Mouse (Mus musculus): ENCODE results near the gene Abcg1. TPM values are rescaled to one million over a fixed set of nuclear protein-coding genes. Genes with fewer than 3 reads are reported as not detected.

Abcg1 gene
- polyA plus RNA-seq, 1 experiment, result 0.86 TPM

- TF ChIP-seq POLR2A (IDR thresholded peaks at IDR 0.05; ENCODE audit: low read depth, low read length) (no peak), CTCF (IDR thresholded peaks at IDR 0.05; ENCODE audit: borderline replicate concordance, insufficient read depth, low read length) (no peak)
Measured at GRCm38 (mm10) chr17:31091023-31091735, 33.7 kb downstream of the Abcg1 start.

GRCm38 (mm10) chr17:31094781-31095180 lies 37.3 kb downstream of the Abcg1 start:
- Histone ChIP-seq H3K4me3 (ENCODE audit: insufficient read depth, low read length) (no peak overlapping the region), H3K4me1 (ENCODE audit: control insufficient read depth, insufficient read depth, low read length) (no peaks in the 10 kb centered on the region), H3K27ac (ENCODE audit: insufficient read depth, low read length) (no peak overlapping the region)
- TF ChIP-seq POLR2A (IDR thresholded peaks at IDR 0.05; ENCODE audit: low read depth, low read length) (no peak), CTCF (IDR thresholded peaks at IDR 0.05; ENCODE audit: borderline replicate concordance, insufficient read depth, low read length) (no peak)

More at GRCm38 (mm10) chr17:31091023-31091735, 33.7 kb downstream of the Abcg1 start:
- Histone ChIP-seq H3K27ac (ENCODE audit: insufficient read depth, low read length) (no peak overlapping the region), H3K4me3 (ENCODE audit: insufficient read depth, low read length) (no peak overlapping the region), H3K4me1 (ENCODE audit: control insufficient read depth, insufficient read depth, low read length) (no peaks in the 10 kb centered on the region)

GRCm38 (mm10) chr17:31095570-31095969 lies 38.1 kb downstream of the Abcg1 start:
- Histone ChIP-seq H3K4me3 (ENCODE audit: insufficient read depth, low read length) (no peak overlapping the region), H3K4me1 (ENCODE audit: control insufficient read depth, insufficient read depth, low read length) (no peaks in the 10 kb centered on the region), H3K27ac (ENCODE audit: insufficient read depth, low read length) (no peak overlapping the region)
- TF ChIP-seq CTCF (IDR thresholded peaks at IDR 0.05; ENCODE audit: borderline replicate concordance, insufficient read depth, low read length), result no peak
- TF ChIP-seq POLR2A (IDR thresholded peaks at IDR 0.05; ENCODE audit: low read depth, low read length), result no peak

GRCm38 (mm10) chr17:31096893-31097292 lies 39.4 kb downstream of the Abcg1 start:
- no peak for TF ChIP-seq CTCF (IDR thresholded peaks at IDR 0.05; ENCODE audit: borderline replicate concordance, insufficient read depth, low read length)

GRCm38 (mm10) chr17:31098788-31099187 lies 41.3 kb downstream of the Abcg1 start:
- Histone ChIP-seq H3K27ac (ENCODE audit: insufficient read depth, low read length) (no peak overlapping the region), H3K4me1 (ENCODE audit: control insufficient read depth, insufficient read depth, low read length) (no peaks in the 10 kb centered on the region), H3K4me3 (ENCODE audit: insufficient read depth, low read length) (no peak overlapping the region)
- no peak for TF ChIP-seq POLR2A (IDR thresholded peaks at IDR 0.05; ENCODE audit: low read depth, low read length)
- no peak for TF ChIP-seq CTCF (IDR thresholded peaks at IDR 0.05; ENCODE audit: borderline replicate concordance, insufficient read depth, low read length)

More at GRCm38 (mm10) chr17:31096893-31097292, 39.4 kb downstream of the Abcg1 start:
- no peak overlapping the region for H3K4me3 ChIP-seq (ENCODE audit: insufficient read depth, low read length)
- no peaks in the 10 kb centered on the region for H3K4me1 ChIP-seq (ENCODE audit: control insufficient read depth, insufficient read depth, low read length)
- no peak overlapping the region for H3K27ac ChIP-seq (ENCODE audit: insufficient read depth, low read length)

GRCm38 (mm10) chr17:31103007-31103570 lies 45.6 kb downstream of the Abcg1 start:
- Histone ChIP-seq H3K27ac (ENCODE audit: insufficient read depth, low read length) (no peak overlapping the region), H3K4me1 (ENCODE audit: control insufficient read depth, insufficient read depth, low read length) (no peaks in the 10 kb centered on the region), H3K4me3 (ENCODE audit: insufficient read depth, low read length) (no peak overlapping the region)
- TF ChIP-seq CTCF (IDR thresholded peaks at IDR 0.05; ENCODE audit: borderline replicate concordance, insufficient read depth, low read length) (no peak), POLR2A (IDR thresholded peaks at IDR 0.05; ENCODE audit: low read depth, low read length) (no peak)

- Histone ChIP-seq H3K4me1 (ENCODE audit: control insufficient read depth, insufficient read depth, low read length) (no peaks in the 10 kb centered on the region), H3K27ac (ENCODE audit: insufficient read depth, low read length) (no peak overlapping the region), H3K4me3 (ENCODE audit: insufficient read depth, low read length) (no peak overlapping the region)
- TF ChIP-seq CTCF (IDR thresholded peaks at IDR 0.05; ENCODE audit: borderline replicate concordance, insufficient read depth, low read length), result no peak
- TF ChIP-seq POLR2A (IDR thresholded peaks at IDR 0.05; ENCODE audit: low read depth, low read length), result no peak
Measured at GRCm38 (mm10) chr17:31103823-31104222, 46.3 kb downstream of the Abcg1 start.

GRCm38 (mm10) chr17:31108388-31108787 lies 50.9 kb downstream of the Abcg1 start:
- no peak overlapping the region for H3K27ac ChIP-seq (ENCODE audit: insufficient read depth, low read length)
- no peaks in the 10 kb centered on the region for H3K4me1 ChIP-seq (ENCODE audit: control insufficient read depth, insufficient read depth, low read length)
- TF ChIP-seq CTCF (IDR thresholded peaks at IDR 0.05; ENCODE audit: borderline replicate concordance, insufficient read depth, low read length) (no peak), POLR2A (IDR thresholded peaks at IDR 0.05; ENCODE audit: low read depth, low read length) (no peak)
- H3K4me3 ChIP-seq (ENCODE audit: insufficient read depth, low read length), result no peak overlapping the region

- Histone ChIP-seq H3K4me1 (ENCODE audit: control insufficient read depth, insufficient read depth, low read length) (no peaks in the 10 kb centered on the region), H3K27ac (ENCODE audit: insufficient read depth, low read length) (no peak overlapping the region), H3K4me3 (ENCODE audit: insufficient read depth, low read length) (no peak overlapping the region)
- TF ChIP-seq CTCF (IDR thresholded peaks at IDR 0.05; ENCODE audit: borderline replicate concordance, insufficient read depth, low read length), result no peak
- TF ChIP-seq POLR2A (IDR thresholded peaks at IDR 0.05; ENCODE audit: low read depth, low read length), result no peak
Measured at GRCm38 (mm10) chr17:31113191-31113856, 55.8 kb downstream of the Abcg1 start.

- Histone ChIP-seq H3K4me1 (ENCODE audit: control insufficient read depth, insufficient read depth, low read length) (no peaks in the 10 kb centered on the region), H3K27ac (ENCODE audit: insufficient read depth, low read length) (no peak overlapping the region), H3K4me3 (ENCODE audit: insufficient read depth, low read length) (no peak overlapping the region)
- TF ChIP-seq POLR2A (IDR thresholded peaks at IDR 0.05; ENCODE audit: low read depth, low read length) (no peak), CTCF (IDR thresholded peaks at IDR 0.05; ENCODE audit: borderline replicate concordance, insufficient read depth, low read length) (no peak)
Measured at GRCm38 (mm10) chr17:31116063-31116462, 58.6 kb downstream of the Abcg1 start.
